Mouse (Mus musculus) kidney, postnatal 0 days (tissue): ENCODE measurements at regions not wholly inside any gene's neighbourhood (a gene's known extent, or its start where the extent isn't known, plus 50 kb on each side); places are given as distances from the start of the nearest gene placed in this dataset.

ENCODE experiments used
- ATAC-seq: fragments of 200-750 bp; cut with Nextera tagmentation; replicated peaks from 2 replicates; pipeline ENCODE4 v1.8.0; 2017; ENCODE audit warnings: low read depth, moderate number of reproducible peaks, moderate TSS enrichment, moderate library complexity; ENCODE audit not compliant: low FRiP score
- DNase-seq: peaks from one replicate; pipeline ENCODE4 v3.0.0-alpha.2; 2016; ENCODE audit warnings: low spot score
- H3K27ac ChIP-seq: fragments of 300-500 bp; sonication (generic); 2 replicates; pipeline ENCODE4 v1.5.1; 2014; ENCODE audit warnings: mild to moderate bottlenecking
- H3K27me3 ChIP-seq: fragments of 300-500 bp; sonication (generic); 2 replicates; pipeline ENCODE4 v1.6.1; 2014; ENCODE audit warnings: low read length, mixed read lengths; ENCODE audit not compliant: insufficient read depth
- H3K36me3 ChIP-seq: fragments of 300-500 bp; sonication (generic); 2 replicates; pipeline ENCODE4 v1.6.1; 2014; ENCODE audit warnings: low read length, mixed read lengths; ENCODE audit not compliant: insufficient read depth
- H3K4me1 ChIP-seq: fragments of 300-500 bp; sonication (generic); replicated peaks from 2 replicates; pipeline ENCODE4 v1.6.1; 2014; ENCODE audit warnings: antibody characterized with exemption, low read length, mixed read lengths; ENCODE audit not compliant: insufficient read depth
- H3K4me2 ChIP-seq: fragments of 300-500 bp; sonication (generic); 2 replicates; pipeline ENCODE4 v1.6.1; 2014; ENCODE audit warnings: mild to moderate bottlenecking, low read length, moderate library complexity, mixed read lengths
- H3K4me3 ChIP-seq: fragments of 300-500 bp; sonication (generic); replicated peaks from 2 replicates; pipeline ENCODE4 v1.5.1; 2014; ENCODE audit warnings: low read depth, low read length
- H3K9ac ChIP-seq: fragments of 300-500 bp; sonication (generic); 2 replicates; pipeline ENCODE4 v1.6.1; 2014; ENCODE audit warnings: low read depth, low read length
- H3K9me3 ChIP-seq: fragments of 300-500 bp; sonication (generic); replicated peaks from 2 replicates; pipeline ENCODE4 v1.6.1; 2016; ENCODE audit warnings: low read length, inconsistent platforms, mixed read lengths
- CTCF ChIP-seq: IDR thresholded peaks from 2 replicates; pipeline ENCODE4 v1.5.1; 2016; ENCODE audit warnings: antibody characterized with exemption, low read depth, mild to moderate bottlenecking, moderate library complexity
- WGBS: fragments of 180-500 bp; shearing (Covaris S2); extraction: QIAGEN DNeasy Blood & Tissue Kit; methylation state at CpG from one replicate; pipeline ENCODE4 v1.1.7; 2014; 5-methylcytosine and 5-hydroxymethylcytosine counted together

- 83% methylated on average over 5 of the region's 5 CpGs for WGBS
- no peak overlapping the region for H3K9ac ChIP-seq
- no peak overlapping the region for H3K27ac ChIP-seq
- H3K36me3 ChIP-seq = no peaks in the 10 kb centered on the region
- no peak overlapping the region for H3K4me3 ChIP-seq
- no peaks in the 10 kb centered on the region for H3K9me3 ChIP-seq
- no peak for TF ChIP-seq CTCF
- no peaks in the 10 kb centered on the region for H3K27me3 ChIP-seq
- DNase-seq (no peak), ATAC-seq (no peak)
- no peak overlapping the region for H3K4me2 ChIP-seq
- H3K4me1 ChIP-seq = no peaks in the 10 kb centered on the region
Measured at GRCm38 (mm10) chr16:51650683-51651082, 380.3 kb upstream of the Cblb start.

- WGBS = 84% methylated on average over 1 of the region's 1 CpGs
- Histone ChIP-seq H3K4me3 (no peak overlapping the region), H3K9me3 (no peaks in the 10 kb centered on the region), H3K9ac (no peak overlapping the region), H3K4me2 (no peak overlapping the region), H3K36me3 (no peaks in the 10 kb centered on the region), H3K27me3 (no peaks in the 10 kb centered on the region), H3K4me1 (no peaks in the 10 kb centered on the region), H3K27ac (no peak overlapping the region)
- DNase-seq (no peak), ATAC-seq (no peak)
- TF ChIP-seq CTCF = no peak
Measured at GRCm38 (mm10) chr16:51661693-51662092, 369.3 kb upstream of the Cblb start.

GRCm38 (mm10) chr16:51664325-51664724, 366.7 kb upstream of the Cblb start:
- TF ChIP-seq CTCF = no peak
- no peak overlapping the region for H3K4me3 ChIP-seq
- no peak overlapping the region for H3K9ac ChIP-seq
- H3K27me3 ChIP-seq = no peaks in the 10 kb centered on the region
- no peak overlapping the region for H3K4me2 ChIP-seq
- no peaks in the 10 kb centered on the region for H3K36me3 ChIP-seq
- H3K9me3 ChIP-seq = no peaks in the 10 kb centered on the region
- 55% methylated on average over 2 of the region's 2 CpGs for WGBS
- no peak overlapping the region for H3K27ac ChIP-seq
- ATAC-seq (no peak), DNase-seq (no peak)
- H3K4me1 ChIP-seq = no peaks in the 10 kb centered on the region

- no peaks in the 10 kb centered on the region for H3K4me1 ChIP-seq
- H3K27me3 ChIP-seq = no peaks in the 10 kb centered on the region
- H3K9me3 ChIP-seq = no peaks in the 10 kb centered on the region
- no peak overlapping the region for H3K9ac ChIP-seq
- H3K4me3 ChIP-seq = no peak overlapping the region
- ATAC-seq (no peak), DNase-seq (no peak)
- TF ChIP-seq CTCF = no peak
- H3K36me3 ChIP-seq = no peaks in the 10 kb centered on the region
- WGBS = 88% methylated on average over 3 of the region's 3 CpGs
- no peak overlapping the region for H3K4me2 ChIP-seq
- no peak overlapping the region for H3K27ac ChIP-seq
Measured at GRCm38 (mm10) chr16:51675101-51675500, 355.9 kb upstream of the Cblb start.

- Histone ChIP-seq H3K27me3 (no peaks in the 10 kb centered on the region), H3K27ac (no peak overlapping the region), H3K9me3 (no peaks in the 10 kb centered on the region), H3K4me2 (no peak overlapping the region), H3K4me1 (no peaks in the 10 kb centered on the region), H3K4me3 (no peak overlapping the region), H3K9ac (no peak overlapping the region), H3K36me3 (no peaks in the 10 kb centered on the region)
- ATAC-seq (0 out of 2 replicates have a peak, but pooled peaks have one; percentile 29), DNase-seq (peak; percentile 50)
- TF ChIP-seq CTCF = no peak
- WGBS = 13% methylated on average over 4 of the region's 4 CpGs
Measured at GRCm38 (mm10) chr16:51675988-51676387, 355.0 kb upstream of the Cblb start.

GRCm38 (mm10) chr16:51690861-51691260, 340.2 kb upstream of the Cblb start:
- no peak for ATAC-seq
- Histone ChIP-seq H3K4me2 (no peak overlapping the region), H3K36me3 (no peaks in the 10 kb centered on the region), H3K9ac (no peak overlapping the region), H3K27me3 (no peaks in the 10 kb centered on the region), H3K4me1 (no peaks in the 10 kb centered on the region), H3K9me3 (no peaks in the 10 kb centered on the region), H3K4me3 (no peak overlapping the region), H3K27ac (no peak overlapping the region)
- no peak for DNase-seq
- TF ChIP-seq CTCF = no peak
- WGBS = 95% methylated on average over 3 of the region's 3 CpGs

- Histone ChIP-seq H3K27ac (no peak overlapping the region), H3K36me3 (no peaks in the 10 kb centered on the region), H3K9ac (no peak overlapping the region), H3K9me3 (no peaks in the 10 kb centered on the region), H3K4me3 (no peak overlapping the region), H3K4me1 (no peaks in the 10 kb centered on the region), H3K27me3 (no peaks in the 10 kb centered on the region), H3K4me2 (no peak overlapping the region)
- ATAC-seq (no peak), DNase-seq (no peak)
- TF ChIP-seq CTCF = no peak
- WGBS = 74% methylated on average over 2 of the region's 2 CpGs
Measured at GRCm38 (mm10) chr16:51705026-51705425, 326.0 kb upstream of the Cblb start.
